ENCODE assay signal across 30 mouse cellular contexts in genomic region chr14:35773306-35773705, GRCm38 (mm10). TPM values are rescaled to one million over a fixed set of nuclear protein-coding genes. Genes with fewer than 3 reads are reported as not detected.
DNase-seq lines count a peak whose midpoint lies in the region; ATAC-seq and TF ChIP-seq lines count a peak whose summit lies in the region.
"Had no signal": no experiment of that assay in that cellular context is flagged by ENCODE, and none has a peak within 500 bp of the region (broad histone marks: within the 10 kb centered on the region; RNA-seq: fewer than 3 reads in every experiment).

No protein-coding gene starts in this region.

- no peak for TF ChIP-seq CTCF in hindbrain, postnatal 0 days (IDR thresholded peaks at IDR 0.05; ENCODE audit: low read depth)

- no peak overlapping the region for H3K4me3 ChIP-seq in embryonic facial prominence, embryonic 14.5 days (ENCODE audit: low read depth, low read length)
- H3K4me3 ChIP-seq in embryonic facial prominence, embryonic 10.5 days: no peak overlapping the region
- H3K4me3 ChIP-seq in hindbrain, postnatal 0 days (ENCODE audit: low read length): no peak overlapping the region
- no peak overlapping the region for H3K4me3 ChIP-seq in hindbrain, embryonic 14.5 days (replicated peaks; ENCODE audit: low read length)
- no peak overlapping the region for H3K4me3 ChIP-seq in midbrain, embryonic 14.5 days (replicated peaks; ENCODE audit: low read depth, low read length)
- no peak overlapping the region for H3K4me3 ChIP-seq in midbrain, embryonic 11.5 days (ENCODE audit: low read depth, low read length)
- H3K4me3 ChIP-seq: embryonic facial prominence, embryonic 12.5 days; embryonic facial prominence, embryonic 15.5 days; erythroblast, embryonic 14.5 days; forebrain, embryonic 10.5 days; forebrain, embryonic 13.5 days had no signal

- no peaks in the 10 kb centered on the region for H3K9me3 ChIP-seq in embryonic facial prominence, embryonic 14.5 days (ENCODE audit: control insufficient read depth, low read length)
- H3K9me3 ChIP-seq in embryonic facial prominence, embryonic 10.5 days: no peaks in the 10 kb centered on the region
- H3K9me3 ChIP-seq in hindbrain, postnatal 0 days (ENCODE audit: low read length): no peaks in the 10 kb centered on the region
- H3K9me3 ChIP-seq in hindbrain, embryonic 14.5 days (ENCODE audit: control insufficient read depth, low read length): no peaks in the 10 kb centered on the region
- H3K9me3 ChIP-seq in midbrain, embryonic 14.5 days (ENCODE audit: control insufficient read depth, low read length): no peaks in the 10 kb centered on the region
- H3K9me3 ChIP-seq in midbrain, embryonic 11.5 days (ENCODE audit: control insufficient read depth, low read length): no peaks in the 10 kb centered on the region
- H3K9me3 ChIP-seq: embryonic facial prominence, embryonic 12.5 days; embryonic facial prominence, embryonic 15.5 days; forebrain, embryonic 10.5 days; forebrain, embryonic 13.5 days; G1E had no signal

- no peak overlapping the region for H3K4me2 ChIP-seq in embryonic facial prominence, embryonic 14.5 days (ENCODE audit: low read depth, low read length)
- H3K4me2 ChIP-seq in hindbrain, postnatal 0 days (ENCODE audit: low read depth, low read length): no peak overlapping the region
- no peak overlapping the region for H3K4me2 ChIP-seq in hindbrain, embryonic 14.5 days (replicated peaks)
- no peak overlapping the region for H3K4me2 ChIP-seq in midbrain, embryonic 14.5 days (ENCODE audit: low read length)
- no peak overlapping the region for H3K4me2 ChIP-seq in midbrain, embryonic 11.5 days
- H3K4me2 ChIP-seq: embryonic facial prominence, embryonic 12.5 days; embryonic facial prominence, embryonic 15.5 days; forebrain, embryonic 13.5 days had no signal

- no peaks in the 10 kb centered on the region for H3K27me3 ChIP-seq in embryonic facial prominence, embryonic 14.5 days (replicated peaks; ENCODE audit: control insufficient read depth, insufficient read depth, low read length)
- H3K27me3 ChIP-seq in embryonic facial prominence, embryonic 10.5 days (replicated peaks; ENCODE audit: low read depth, poor library complexity, severe bottlenecking): no peaks in the 10 kb centered on the region
- no peaks in the 10 kb centered on the region for H3K27me3 ChIP-seq in hindbrain, postnatal 0 days (ENCODE audit: insufficient read depth, low read length)
- no peaks in the 10 kb centered on the region for H3K27me3 ChIP-seq in hindbrain, embryonic 14.5 days (ENCODE audit: control insufficient read depth, insufficient read depth, low read length)
- no peaks in the 10 kb centered on the region for H3K27me3 ChIP-seq in midbrain, embryonic 14.5 days (ENCODE audit: control insufficient read depth, insufficient read depth, low read length)
- no peaks in the 10 kb centered on the region for H3K27me3 ChIP-seq in midbrain, embryonic 11.5 days (ENCODE audit: control insufficient read depth, insufficient read depth, low read length)
- H3K27me3 ChIP-seq: CH12.LX; embryonic facial prominence, embryonic 12.5 days; embryonic facial prominence, embryonic 15.5 days; forebrain, embryonic 13.5 days had no signal

- no peaks in the 10 kb centered on the region for H3K4me1 ChIP-seq in embryonic facial prominence, embryonic 14.5 days (ENCODE audit: control insufficient read depth, insufficient read depth, low read length)
- no peaks in the 10 kb centered on the region for H3K4me1 ChIP-seq in embryonic facial prominence, embryonic 10.5 days
- H3K4me1 ChIP-seq in hindbrain, postnatal 0 days (ENCODE audit: insufficient read depth, low read length): no peaks in the 10 kb centered on the region
- no peaks in the 10 kb centered on the region for H3K4me1 ChIP-seq in hindbrain, embryonic 14.5 days (replicated peaks; ENCODE audit: control insufficient read depth, insufficient read depth, low read length)
- no peaks in the 10 kb centered on the region for H3K4me1 ChIP-seq in midbrain, embryonic 14.5 days (ENCODE audit: control insufficient read depth, insufficient read depth, low read length)
- no peaks in the 10 kb centered on the region for H3K4me1 ChIP-seq in midbrain, embryonic 11.5 days (ENCODE audit: control insufficient read depth, insufficient read depth, low read length)
- H3K4me1 ChIP-seq: embryonic facial prominence, embryonic 12.5 days; embryonic facial prominence, embryonic 15.5 days; forebrain, embryonic 10.5 days; forebrain, embryonic 13.5 days had no signal

- WGBS in embryonic facial prominence, embryonic 14.5 days: 72% methylated on average over 1 of the region's 1 CpGs
- WGBS in embryonic facial prominence, embryonic 10.5 days: 94% methylated on average over 1 of the region's 1 CpGs
- WGBS in hindbrain, postnatal 0 days: 86% methylated on average over 1 of the region's 1 CpGs
- WGBS in hindbrain, embryonic 14.5 days: 95% methylated on average over 1 of the region's 1 CpGs
- WGBS in midbrain, embryonic 14.5 days: 91% methylated on average over 1 of the region's 1 CpGs
- 90% methylated on average over 1 of the region's 1 CpGs for WGBS in midbrain, embryonic 11.5 days

- H3K27ac ChIP-seq in embryonic facial prominence, embryonic 14.5 days (replicated peaks; ENCODE audit: low read depth, low read length): no peak overlapping the region
- H3K27ac ChIP-seq in embryonic facial prominence, embryonic 10.5 days (replicated peaks): no peak overlapping the region
- H3K27ac ChIP-seq in hindbrain, postnatal 0 days: no peak overlapping the region
- H3K27ac ChIP-seq in hindbrain, embryonic 14.5 days: no peak overlapping the region
- no peak overlapping the region for H3K27ac ChIP-seq in midbrain, embryonic 14.5 days (replicated peaks; ENCODE audit: low read depth, low read length)
- no peak overlapping the region for H3K27ac ChIP-seq in midbrain, embryonic 11.5 days (ENCODE audit: low read depth, low read length)
- H3K27ac ChIP-seq: embryonic facial prominence, embryonic 12.5 days; embryonic facial prominence, embryonic 15.5 days; forebrain, embryonic 10.5 days; forebrain, embryonic 13.5 days had no signal

- no peak for ATAC-seq in embryonic facial prominence, embryonic 14.5 days (ENCODE audit: low read depth)
- ATAC-seq in hindbrain, postnatal 0 days: no peak
- ATAC-seq in hindbrain, embryonic 14.5 days (ENCODE audit: low FRiP score): no peak
- ATAC-seq in midbrain, embryonic 14.5 days (ENCODE audit: low FRiP score, low TSS enrichment): no peak
- ATAC-seq in midbrain, embryonic 11.5 days (ENCODE audit: low FRiP score): no peak
- ATAC-seq: CD4-positive, CD25-positive, alpha-beta regulatory T cell, adult 4 months; forebrain, embryonic 13.5 days; forebrain, embryonic 16.5 days had no signal

- peak; percentile 28 for DNase-seq in embryonic facial prominence, embryonic 14.5 days (ENCODE audit: low spot score)
- no peak for DNase-seq in embryonic facial prominence, embryonic 10.5 days (ENCODE audit: low spot score)
- DNase-seq in hindbrain, postnatal 0 days (ENCODE audit: low spot score): peak; percentile 12
- no peak for DNase-seq in hindbrain, embryonic 14.5 days (ENCODE audit: low spot score)
- peak; percentile 10 for DNase-seq in midbrain, embryonic 14.5 days
- DNase-seq in midbrain, embryonic 11.5 days (ENCODE audit: low spot score, missing footprints): no peak
- peak; percentile 64 for DNase-seq in Muller cell, postnatal 12 days (ENCODE audit: inconsistent ontology term)
- DNase-seq in spleen, adult 12 weeks (ENCODE audit: low spot score): no peak
- DNase-seq: adrenal gland, adult 2 months; adrenal gland, postnatal 10 days; adrenal gland, postnatal 25 days; B cell, adult 2 months; cerebellum, adult 11-12 months; cerebellum, adult 2 months; cerebellum, adult 9-10 months; cerebellum, postnatal 14 days; cerebellum, postnatal 36 days; embryo, embryonic 11 days had no signal

- H3K36me3 ChIP-seq in embryonic facial prominence, embryonic 14.5 days (ENCODE audit: control insufficient read depth, insufficient read depth, low read length): no peaks in the 10 kb centered on the region
- no peaks in the 10 kb centered on the region for H3K36me3 ChIP-seq in embryonic facial prominence, embryonic 10.5 days (replicated peaks)
- no peaks in the 10 kb centered on the region for H3K36me3 ChIP-seq in hindbrain, postnatal 0 days (ENCODE audit: insufficient read depth, low read length)
- H3K36me3 ChIP-seq in hindbrain, embryonic 14.5 days (replicated peaks; ENCODE audit: control insufficient read depth, insufficient read depth): no peaks in the 10 kb centered on the region
- no peaks in the 10 kb centered on the region for H3K36me3 ChIP-seq in midbrain, embryonic 14.5 days (ENCODE audit: control insufficient read depth, insufficient read depth, low read length)
- H3K36me3 ChIP-seq in midbrain, embryonic 11.5 days (ENCODE audit: control insufficient read depth, insufficient read depth, low read length): no peaks in the 10 kb centered on the region
- H3K36me3 ChIP-seq: embryonic facial prominence, embryonic 12.5 days; embryonic facial prominence, embryonic 15.5 days; forebrain, embryonic 10.5 days; G1E had no signal

- H3K9ac ChIP-seq in embryonic facial prominence, embryonic 14.5 days (ENCODE audit: low read depth, low read length): no peak overlapping the region
- no peak overlapping the region for H3K9ac ChIP-seq in hindbrain, postnatal 0 days (replicated peaks; ENCODE audit: low read length)
- no peak overlapping the region for H3K9ac ChIP-seq in hindbrain, embryonic 14.5 days
- H3K9ac ChIP-seq in midbrain, embryonic 14.5 days (replicated peaks; ENCODE audit: low read length): no peak overlapping the region
- no peak overlapping the region for H3K9ac ChIP-seq in midbrain, embryonic 11.5 days (ENCODE audit: low read length)
- H3K9ac ChIP-seq: embryonic facial prominence, embryonic 12.5 days; embryonic facial prominence, embryonic 15.5 days; forebrain, embryonic 13.5 days had no signal

RNA-seq across cellular contexts. Expression of gene 4930596D02Rik, which starts 38.5 kb away (rescaled TPM):
- polyA plus RNA-seq in embryonic facial prominence, embryonic 14.5 days (2014; fragmentation: Nextera tagmentation; extraction: Ambion mirVana): not detected in 2 replicates
- polyA plus RNA-seq in embryonic facial prominence, embryonic 10.5 days (2016; fragmentation: Nextera tagmentation; extraction: Ambion mirVana): not detected in 2 replicates
- not detected in 2 replicates for total RNA-seq in hindbrain, postnatal 0 days (2014; rRNA removed)
- polyA plus RNA-seq in hindbrain, postnatal 0 days (2015; fragmentation: Nextera tagmentation; extraction: Ambion mirVana): not detected in 2 replicates
- not detected in 2 replicates for polyA plus RNA-seq in hindbrain, embryonic 14.5 days (2014; fragmentation: Nextera tagmentation; extraction: Ambion mirVana)
- polyA plus RNA-seq in midbrain, embryonic 14.5 days (2014; fragmentation: Nextera tagmentation; extraction: Ambion mirVana): not detected in 2 replicates
- polyA plus RNA-seq in midbrain, embryonic 11.5 days (2014; fragmentation: Nextera tagmentation; extraction: Ambion mirVana): not detected in 2 replicates
- total RNA-seq: adrenal gland, adult 2 months; adrenal gland, postnatal 10 days; adrenal gland, postnatal 25 days; adrenal gland, postnatal 4 days; CH12.LX; common myeloid progenitor, adult 5-6 weeks had no signal
- polyA plus RNA-seq: adrenal gland, adult 2 months; CD4-positive, CD25-positive, alpha-beta regulatory T cell, adult 4 months; cerebellum, adult 2 months; embryonic facial prominence, embryonic 12.5 days; embryonic facial prominence, embryonic 15.5 days; erythroblast, embryonic 14.5 days; forebrain, embryonic 10.5 days; forebrain, embryonic 13.5 days; forebrain, embryonic 16.5 days; frontal cortex, adult 2 months; G1E had no signal

Comparison
In these comparisons a context has a peak if more than half of its experiments do, and no peak if none do; other contexts are left out.
1. DNase-seq: peak in embryonic facial prominence, embryonic 14.5 days (single experiment), hindbrain, postnatal 0 days (single experiment), midbrain, embryonic 14.5 days (single experiment) and Muller cell, postnatal 12 days (single experiment); none in embryonic facial prominence, embryonic 10.5 days (single experiment), hindbrain, embryonic 14.5 days (single experiment), midbrain, embryonic 11.5 days (single experiment) and spleen, adult 12 weeks (single experiment).